Mouse (Mus musculus): ENCODE results near the gene Ubtf.
"Not testable (repeated sequence)": the region's sequence is repeated elsewhere in the genome, so short reads cannot be mapped to it uniquely, and the experiment has no call there.

Gene Ubtf

DNA sequence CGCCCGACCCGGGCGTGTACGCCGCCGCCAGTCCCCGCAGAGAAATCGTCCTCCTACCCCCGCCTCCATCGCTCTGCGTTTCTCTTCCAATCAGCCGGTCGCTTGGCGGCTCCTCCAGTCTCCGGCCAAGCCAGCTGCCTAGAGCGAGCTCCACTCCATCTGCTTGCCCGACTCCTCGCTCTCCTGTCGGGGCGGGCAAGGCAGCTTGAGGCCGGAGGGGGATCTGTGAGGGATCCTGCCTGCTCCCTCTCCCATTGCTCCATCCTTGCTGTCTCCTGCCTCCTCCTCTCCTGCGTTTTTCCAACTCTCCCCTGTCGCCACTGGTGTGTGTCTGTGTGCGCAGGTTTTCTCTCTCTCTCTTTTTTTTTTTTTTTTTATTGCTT, at the start of gene Ubtf:
TSS of gene Ubtf (minus strand) at position 333 of the 383 bp plus-strand sequence.
- peak; percentile 72 to 75 for DNase-seq (ENCODE audit: low spot score in 2 of 2)

GRCm38 (mm10) chr11:102369263-102369662, 49.7 kb upstream of the Ubtf start:
- DNase-seq (ENCODE audit: low spot score in 2 of 2) = no peak

- DNase-seq (ENCODE audit: low spot score in 2 of 2) = no peak
These were observed 48.8 kb upstream of the Ubtf start for GRCm38 (mm10) chr11:102368347-102368746.

DNA sequence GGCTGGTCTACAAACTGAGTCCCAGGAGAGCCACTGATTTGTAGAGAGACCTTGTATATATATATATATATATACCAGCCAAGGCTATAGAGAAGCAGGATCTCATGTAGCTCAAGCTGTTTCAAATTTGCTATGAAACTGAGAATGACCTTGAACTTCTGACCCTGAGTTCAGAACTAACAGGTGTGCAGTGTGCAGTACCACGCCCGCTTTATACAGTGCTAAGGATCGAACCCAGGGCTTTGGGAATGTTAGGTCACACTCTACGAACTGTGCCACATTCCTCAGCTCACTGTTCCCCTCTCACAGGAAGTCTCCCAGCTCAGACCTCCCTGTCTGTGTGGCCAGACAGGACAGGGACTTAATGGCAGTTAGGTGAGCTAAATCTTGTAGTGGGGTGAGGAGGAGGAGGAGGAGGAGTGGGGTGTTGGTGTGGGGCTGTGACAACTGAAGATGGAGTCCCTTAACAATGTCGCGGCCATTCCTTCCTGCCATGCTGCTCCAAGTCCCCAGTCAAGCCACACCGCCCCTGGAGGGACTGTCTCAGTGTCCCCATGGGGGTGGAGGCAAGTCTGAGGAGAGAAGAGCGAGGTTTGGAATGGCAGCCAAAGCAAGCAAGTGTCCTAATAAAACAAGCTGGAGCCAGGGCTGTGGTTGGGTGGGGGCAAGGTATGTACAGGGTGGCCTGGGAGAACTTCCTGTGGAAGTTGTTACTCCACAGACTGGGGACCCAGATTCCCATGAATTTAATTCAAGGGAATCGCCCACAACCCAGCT, 48.1 kb upstream of the Ubtf start:
- DNase-seq (ENCODE audit: low spot score in 2 of 2) = no peak

DNA sequence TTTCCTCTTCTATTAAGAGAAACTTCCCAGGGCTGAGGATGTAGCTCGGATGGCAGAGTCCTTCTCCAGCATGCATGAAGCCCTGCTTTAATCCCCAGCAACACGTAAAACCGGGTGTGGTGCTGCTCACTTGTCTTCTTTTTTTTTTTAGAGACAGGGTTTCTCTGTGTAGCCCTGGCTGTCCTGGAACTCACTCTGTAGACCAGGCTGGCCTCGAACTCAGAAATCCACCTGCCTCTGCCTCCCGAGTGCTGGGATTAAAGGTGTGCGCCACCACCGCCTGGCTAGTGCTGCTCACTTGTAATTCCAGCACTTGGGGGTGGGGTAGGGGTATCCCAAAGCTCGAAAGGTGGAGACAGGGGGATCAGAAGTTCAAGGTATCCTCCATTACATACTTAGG, 46.6 kb upstream of the Ubtf start, which contains the start of gene Slc4a1:
TSS of gene Slc4a1 (minus strand) at position 101 of the 400 bp plus-strand sequence.
- not testable (repeated sequence) for DNase-seq (ENCODE audit: low spot score in 2 of 2)

GRCm38 (mm10) chr11:102365699-102366098, 46.2 kb upstream of the Ubtf start:
- no peak for DNase-seq (ENCODE audit: low spot score in 2 of 2)

DNA sequence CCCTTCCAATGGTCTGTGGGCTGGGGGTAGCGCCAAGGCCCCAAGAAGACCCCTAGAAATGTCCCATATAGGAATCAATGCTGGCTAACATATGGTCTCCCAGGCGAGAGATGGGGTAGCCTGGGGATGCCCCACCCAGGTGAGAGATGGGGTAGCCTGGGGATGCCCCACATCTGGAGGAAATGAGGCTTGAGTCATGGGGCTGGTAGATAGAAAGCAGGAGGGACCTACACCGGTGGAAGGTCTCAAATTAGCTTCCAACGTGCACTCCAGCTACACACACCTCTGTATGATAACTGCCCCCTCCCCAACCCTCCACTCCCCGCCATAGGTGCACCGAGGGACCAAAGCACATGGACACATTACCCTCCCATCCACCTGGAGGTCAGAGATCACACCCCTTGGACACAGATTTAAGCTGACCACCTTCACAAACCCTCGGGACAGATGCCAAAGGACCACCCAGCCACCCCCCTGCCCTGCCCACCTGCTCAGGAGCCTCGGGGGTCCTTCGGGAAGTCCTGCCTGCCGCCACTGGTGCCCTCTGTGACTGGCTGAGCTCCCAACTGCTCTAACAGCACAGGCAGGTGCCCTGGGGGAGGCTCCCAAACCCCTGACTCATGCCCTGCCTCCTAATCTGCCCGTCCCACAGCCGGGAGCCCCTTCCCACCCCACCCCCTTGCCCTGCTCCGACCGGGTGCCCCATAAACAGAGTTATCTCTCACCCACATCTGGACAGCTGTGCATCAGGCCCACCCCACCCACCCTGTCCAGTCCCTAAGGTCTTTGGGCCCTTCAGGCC, 45.2 kb upstream of the Ubtf start:
- DNase-seq (ENCODE audit: low spot score in 2 of 2) = peak; percentile 69 to 72

DNA sequence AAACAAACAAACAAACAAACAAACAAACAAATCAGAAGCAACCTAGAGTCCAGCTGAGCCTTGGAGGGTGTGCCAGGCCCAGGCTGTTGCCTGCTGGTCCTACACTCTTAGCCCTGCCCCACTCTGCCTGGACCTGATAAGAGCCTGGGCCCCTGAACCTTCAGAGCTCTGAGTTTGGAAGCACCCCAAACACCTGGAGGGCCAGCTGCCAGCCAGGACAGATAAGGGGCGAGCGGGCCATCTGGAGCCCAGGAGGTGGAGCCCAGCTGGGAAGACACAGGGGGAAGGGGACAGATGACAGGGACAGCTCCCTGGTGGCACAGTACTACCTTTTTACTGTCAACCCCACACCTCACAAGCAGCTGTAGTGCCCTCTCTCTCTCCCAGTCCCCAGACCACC, 44.1 kb upstream of the Ubtf start:
- DNase-seq (ENCODE audit: low spot score in 2 of 2) = peak; percentile 77 to 80

- DNase-seq (ENCODE audit: low spot score in 2 of 2) = no peak
These were observed 42.4 kb upstream of the Ubtf start for GRCm38 (mm10) chr11:102361776-102362495.

GRCm38 (mm10) chr11:102358365-102358764, 38.8 kb upstream of the Ubtf start:
- DNase-seq (ENCODE audit: low spot score in 2 of 2) = no peak

- DNase-seq (ENCODE audit: low spot score in 2 of 2) = no peak
These were observed 37.3 kb upstream of the Ubtf start for GRCm38 (mm10) chr11:102356636-102357350.

DNA sequence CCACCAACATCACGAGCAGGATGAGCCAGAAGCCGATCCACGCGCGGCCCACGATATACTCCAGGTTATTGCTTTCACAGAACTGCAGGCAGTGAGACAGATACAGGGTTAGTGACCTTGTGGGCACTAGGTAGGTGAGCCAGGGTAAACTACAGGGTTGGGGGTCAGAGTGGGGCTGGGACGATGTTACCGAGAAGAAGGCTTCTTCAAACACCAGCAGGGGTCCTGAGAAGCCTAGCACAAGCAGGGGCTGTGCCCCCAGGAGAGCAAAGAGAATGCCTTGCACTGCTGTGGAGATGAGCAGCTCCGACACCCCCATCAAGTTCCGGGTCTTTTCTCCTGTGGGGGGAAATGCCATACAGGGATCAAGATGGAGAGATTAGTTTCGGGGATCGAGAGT, 36.6 kb upstream of the Ubtf start:
- DNase-seq (ENCODE audit: low spot score in 2 of 2) = no peak

- DNase-seq (ENCODE audit: low spot score in 2 of 2) = no peak
These were observed 36.0 kb upstream of the Ubtf start for GRCm38 (mm10) chr11:102355501-102355900.

GRCm38 (mm10) chr11:102353021-102353431, 33.5 kb upstream of the Ubtf start:
- no peak for DNase-seq (ENCODE audit: low spot score in 2 of 2)

DNA sequence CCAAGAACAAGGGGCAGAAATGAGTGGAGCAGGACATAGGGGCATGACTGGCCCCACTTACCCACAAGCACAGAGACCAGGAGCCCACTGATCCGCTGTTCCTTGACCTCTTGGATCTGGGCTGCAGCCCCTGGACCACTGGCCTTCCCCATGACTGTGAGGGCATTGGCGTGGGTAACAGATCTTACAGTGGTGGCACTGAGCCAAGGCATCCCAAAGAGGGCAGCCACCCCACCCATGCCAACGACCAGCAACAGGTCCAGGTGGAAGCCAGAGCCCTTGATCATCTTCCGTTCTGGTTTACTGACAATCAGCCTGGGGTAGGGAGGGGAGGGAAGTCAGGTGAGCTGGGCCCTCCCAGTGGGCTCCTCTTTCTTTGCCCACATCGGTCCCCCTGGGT, 32.8 kb upstream of the Ubtf start:
- DNase-seq (ENCODE audit: low spot score in 2 of 2) = no peak

GRCm38 (mm10) chr11:102350981-102351523, 31.5 kb upstream of the Ubtf start:
- DNase-seq (ENCODE audit: low spot score in 2 of 2) = no peak

DNA sequence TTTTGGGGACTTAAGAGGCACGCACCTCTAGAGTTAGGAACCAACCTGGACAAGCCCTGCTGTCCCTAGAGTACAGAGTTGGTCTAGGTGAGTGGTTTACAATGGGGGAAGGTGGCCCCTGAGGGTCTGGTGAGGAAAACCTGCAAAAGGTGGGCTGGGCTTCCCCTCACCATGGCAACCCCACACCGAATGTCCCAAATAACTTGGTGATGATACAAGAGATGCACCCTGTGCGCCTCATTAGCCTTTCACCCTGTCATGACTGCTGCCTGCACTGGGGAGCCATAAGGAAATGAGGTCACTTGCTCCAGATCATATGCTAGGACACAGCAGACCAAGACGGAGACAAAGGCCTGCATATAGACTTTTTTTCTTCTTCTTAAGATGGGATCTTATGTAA, 30.9 kb upstream of the Ubtf start:
- no peak for DNase-seq (ENCODE audit: low spot score in 2 of 2)

DNA sequence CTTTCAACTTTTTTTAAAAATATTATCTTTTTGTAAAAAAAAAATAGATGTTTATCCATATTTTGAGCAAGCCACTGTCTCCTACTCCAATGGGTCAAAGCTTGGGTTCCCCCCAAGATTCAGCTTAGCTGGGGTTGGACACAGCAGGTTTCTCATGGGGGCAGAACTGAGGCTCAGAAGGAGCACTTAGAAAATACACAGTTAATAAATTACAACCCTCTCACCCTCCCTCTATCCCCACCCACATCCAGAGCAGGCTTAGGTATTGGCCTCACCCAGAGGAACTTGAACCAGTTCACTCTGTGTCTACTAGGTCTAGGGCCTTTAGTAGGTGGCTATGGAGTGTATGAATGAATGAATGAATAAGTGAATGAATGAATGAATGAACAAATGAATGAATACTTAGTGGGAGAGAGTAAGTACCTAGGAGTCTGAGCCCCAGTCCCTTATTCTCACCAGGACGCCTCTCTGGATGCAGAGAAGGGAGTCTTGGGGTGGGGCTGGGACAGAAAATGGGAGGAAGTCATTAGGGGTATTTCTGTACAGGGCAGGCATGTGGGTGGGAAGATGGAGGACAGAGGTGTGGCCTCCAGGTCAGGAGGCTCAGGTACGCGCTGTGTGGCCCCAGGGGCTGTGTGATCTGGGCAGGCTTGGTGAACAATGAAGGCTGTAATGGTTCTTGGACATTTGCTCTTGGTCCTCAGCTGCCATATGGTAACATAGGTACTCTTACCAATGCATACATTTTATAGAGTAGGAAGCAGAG, 29.8 kb upstream of the Ubtf start:
- DNase-seq (ENCODE audit: low spot score in 2 of 2) = no peak

- DNase-seq (ENCODE audit: low spot score in 2 of 2) = no peak
These were observed 29.2 kb upstream of the Ubtf start for GRCm38 (mm10) chr11:102348771-102349170.

DNA sequence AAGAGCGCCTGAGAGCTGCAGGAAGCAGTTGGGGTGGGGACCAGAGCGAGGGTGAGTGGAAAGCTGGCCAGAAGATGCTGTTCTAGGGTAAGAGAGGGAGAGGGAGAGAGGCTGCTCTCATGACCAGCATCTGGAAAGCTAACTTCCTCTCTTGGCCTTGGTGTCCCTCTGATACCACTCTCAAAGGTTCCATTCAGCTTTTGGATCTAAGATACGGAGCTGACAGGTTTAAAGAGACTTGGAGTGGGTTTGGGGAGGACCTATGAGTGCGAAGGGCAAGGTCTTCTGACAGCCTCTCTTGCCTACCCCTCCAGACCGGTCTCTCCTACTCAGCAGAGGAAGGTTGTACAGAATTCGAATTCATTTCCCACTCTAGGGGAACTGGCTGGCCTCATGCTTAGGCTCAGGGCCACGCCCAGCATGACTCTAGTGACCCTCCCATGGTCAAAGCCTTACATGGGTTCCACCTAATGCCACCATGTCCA, 28.6 kb upstream of the Ubtf start:
- no peak for DNase-seq (ENCODE audit: low spot score in 2 of 2)

Data from spleen, postnatal 14 days (tissue).